Mouse (Mus musculus) midbrain, embryonic 11.5 days (tissue): ENCODE results near the gene Serpinb6b. TPM values are rescaled to one million over a fixed set of nuclear protein-coding genes. Genes with fewer than 3 reads are reported as not detected.
"Not testable (repeated sequence)": the region's sequence is repeated elsewhere in the genome, so short reads cannot be mapped to it uniquely, and the experiment has no call there.

Experiments
- ATAC-seq: fragments of 200-750 bp; cut with Nextera tagmentation; 2 replicates; pipeline ENCODE4 v1.8.0; 2017; ENCODE audit warnings: moderate TSS enrichment, moderate library complexity; ENCODE audit not compliant: low FRiP score
- DNase-seq: peaks from one replicate; pipeline ENCODE4 v3.0.0; 2015; ENCODE audit warnings: low spot score; ENCODE audit errors: missing footprints
- H3K27ac ChIP-seq: fragments of 300-500 bp; sonication (generic); 2 replicates; pipeline ENCODE4 v1.5.1; 2014; ENCODE audit warnings: low read depth, low read length
- H3K27me3 ChIP-seq: fragments of 300-500 bp; sonication (generic); 2 replicates; pipeline ENCODE4 v1.6.1; 2014; ENCODE audit warnings: mild to moderate bottlenecking, low read length, moderate library complexity, mixed read lengths; ENCODE audit not compliant: control insufficient read depth, insufficient read depth
- H3K36me3 ChIP-seq: fragments of 300-500 bp; sonication (generic); 2 replicates; pipeline ENCODE4 v1.6.1; 2014; ENCODE audit warnings: mild to moderate bottlenecking, low read length, moderate library complexity, mixed read lengths; ENCODE audit not compliant: control insufficient read depth, insufficient read depth
- H3K4me1 ChIP-seq: fragments of 300-500 bp; sonication (generic); 2 replicates; pipeline ENCODE4 v1.6.1; 2014; ENCODE audit warnings: low read length; ENCODE audit not compliant: control insufficient read depth, insufficient read depth
- H3K4me2 ChIP-seq: fragments of 300-500 bp; sonication (generic); 2 replicates; pipeline ENCODE4 v1.6.1; 2014; ENCODE audit warnings: mild to moderate bottlenecking, moderate library complexity
- H3K4me3 ChIP-seq: fragments of 300-500 bp; sonication (generic); 2 replicates; pipeline ENCODE4 v1.5.1; 2014; ENCODE audit warnings: low read depth, low read length
- H3K9ac ChIP-seq: fragments of 300-500 bp; sonication (generic); 2 replicates; pipeline ENCODE4 v1.6.1; 2014; ENCODE audit warnings: low read length
- H3K9me3 ChIP-seq: fragments of 300-500 bp; sonication (generic); 2 replicates; pipeline ENCODE4 v1.6.1; 2016; ENCODE audit warnings: low read length; ENCODE audit not compliant: control insufficient read depth
- WGBS: fragments of 180-500 bp; shearing (Covaris S2); extraction: QIAGEN DNeasy Blood & Tissue Kit; methylation state at CpG from one replicate; pipeline ENCODE4 v1.1.7; 2014; 5-methylcytosine and 5-hydroxymethylcytosine counted together
- polyA plus RNA-seq: library from polyadenylated mRNA; unstranded; fragments of >200 nt; fragmentation: Nextera tagmentation; extraction: Ambion mirVana; gene quantifications from 2 replicates; pipeline ENCODE4 v1.2.1, GENCODE M21; 2014

Serpinb6b gene
- polyA plus RNA-seq, 1 experiment from 2014 or later, result 0.83 TPM

DNA sequence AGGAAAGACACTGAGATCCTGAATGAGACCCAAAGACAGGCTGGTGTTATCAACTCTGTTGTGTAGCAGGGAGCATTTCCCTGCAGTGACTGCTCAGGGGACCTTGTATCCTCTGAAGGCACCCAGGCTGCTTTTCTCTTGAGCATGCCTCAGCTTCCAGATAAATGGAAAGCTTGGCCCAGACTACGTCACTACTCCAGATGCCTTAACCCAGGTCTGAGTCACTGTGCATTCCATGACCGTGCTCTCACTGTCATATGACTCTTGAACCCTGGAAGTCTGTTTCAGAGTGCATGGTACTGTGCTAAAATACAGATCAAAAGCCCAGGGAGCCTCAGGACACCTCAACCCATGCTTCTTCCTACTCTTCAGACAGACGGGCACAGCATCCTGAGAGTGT lies 25.8 kb upstream of the Serpinb6b start:
- not testable (repeated sequence) for H3K27me3 ChIP-seq, H3K4me2 ChIP-seq, H3K4me1 ChIP-seq, H3K9ac ChIP-seq, DNase-seq, H3K4me3 ChIP-seq, H3K9me3 ChIP-seq, ATAC-seq, H3K36me3 ChIP-seq, H3K27ac ChIP-seq
- whole genome bisulfite sequencing, result 78% methylated on average over 3 of the region's 3 CpGs

DNA sequence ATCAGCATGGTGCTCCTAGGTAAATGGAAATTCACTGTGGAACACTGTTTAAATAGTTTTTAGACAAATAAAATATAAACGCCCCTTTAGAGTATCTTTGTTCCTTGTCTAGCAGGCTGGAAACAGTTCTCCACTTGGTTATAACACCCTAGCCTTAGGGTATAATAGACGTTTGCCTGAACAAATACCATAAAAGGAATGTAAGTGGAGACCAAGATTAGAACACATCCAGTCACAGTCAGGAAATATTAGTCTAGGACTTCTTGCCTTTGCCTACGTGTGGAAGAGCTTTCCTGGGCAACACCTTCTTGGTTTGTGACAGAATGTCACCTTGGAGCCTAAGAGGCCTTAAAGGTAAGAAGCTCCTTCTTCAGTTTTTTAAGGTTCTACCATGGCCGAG lies 8.5 kb upstream of the Serpinb6b start:
- H3K27ac ChIP-seq, result no peak overlapping the region
- WGBS, result 69% methylated on average over 4 of the region's 4 CpGs
- no peak for ATAC-seq

DNA sequence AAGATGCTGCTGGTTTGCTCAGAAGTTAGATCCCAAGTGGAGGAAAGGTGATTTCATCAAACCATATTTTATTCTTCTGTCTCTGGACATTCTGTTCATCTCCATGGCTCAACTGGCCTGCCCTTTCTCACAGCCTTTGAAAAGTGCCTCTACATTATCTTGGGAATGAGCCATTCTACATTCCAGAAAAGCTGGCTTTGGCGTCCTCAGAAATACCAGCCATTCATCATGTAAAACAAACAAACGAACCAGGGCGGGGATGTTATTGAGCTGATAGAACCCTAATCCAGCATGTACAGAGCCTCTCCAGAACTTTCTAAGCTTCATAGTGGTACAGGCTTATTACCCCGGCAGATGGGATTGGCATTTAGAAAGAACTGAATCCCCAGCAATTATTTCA lies 7.1 kb upstream of the Serpinb6b start:
- no peak overlapping the region for H3K4me2 ChIP-seq
- 86% methylated on average over 4 of the region's 4 CpGs for WGBS
- H3K9me3 ChIP-seq, result no peaks in the 10 kb centered on the region
- no peak for DNase-seq
- H3K9ac ChIP-seq, result no peak overlapping the region
- H3K4me1 ChIP-seq, result no peaks in the 10 kb centered on the region
- no peak for ATAC-seq
- no peak overlapping the region for H3K27ac ChIP-seq
- no peak overlapping the region for H3K4me3 ChIP-seq
- H3K27me3 ChIP-seq, result no peaks in the 10 kb centered on the region
- H3K36me3 ChIP-seq, result no peaks in the 10 kb centered on the region

More for the DNA sequence above, 8.5 kb upstream of the Serpinb6b start:
- Histone ChIP-seq H3K27me3 (no peaks in the 10 kb centered on the region), H3K9me3 (no peaks in the 10 kb centered on the region), H3K4me3 (no peak overlapping the region), H3K4me2 (no peak overlapping the region), H3K36me3 (no peaks in the 10 kb centered on the region), H3K4me1 (no peaks in the 10 kb centered on the region), H3K9ac (no peak overlapping the region)
- DNase-seq, result no peak

DNA sequence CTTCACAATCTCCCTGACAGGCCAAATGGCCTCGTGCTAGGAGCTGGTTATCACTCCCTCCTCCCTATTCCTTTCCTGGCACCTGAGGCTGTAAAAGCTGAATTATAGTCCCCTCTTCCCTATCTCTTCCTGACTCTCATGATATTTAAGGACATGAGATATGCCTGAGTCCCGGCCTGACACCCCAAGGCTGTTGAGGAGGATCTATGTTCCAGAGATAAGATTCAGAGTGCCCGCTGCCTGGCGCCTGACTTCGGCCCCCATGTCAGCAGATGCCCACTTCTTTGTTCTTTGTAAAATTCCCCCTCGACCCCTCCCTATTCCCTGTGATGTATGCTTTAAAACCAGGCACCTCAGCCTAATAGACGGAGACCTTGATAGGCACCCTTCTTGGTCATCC lies 6.5 kb upstream of the Serpinb6b start:
- not testable (repeated sequence) for H3K36me3 ChIP-seq, H3K9ac ChIP-seq, H3K27ac ChIP-seq, H3K27me3 ChIP-seq, ATAC-seq, H3K9me3 ChIP-seq, DNase-seq, H3K4me3 ChIP-seq, H3K4me1 ChIP-seq, H3K4me2 ChIP-seq
- 91% methylated on average over 7 of the region's 7 CpGs for WGBS

DNA sequence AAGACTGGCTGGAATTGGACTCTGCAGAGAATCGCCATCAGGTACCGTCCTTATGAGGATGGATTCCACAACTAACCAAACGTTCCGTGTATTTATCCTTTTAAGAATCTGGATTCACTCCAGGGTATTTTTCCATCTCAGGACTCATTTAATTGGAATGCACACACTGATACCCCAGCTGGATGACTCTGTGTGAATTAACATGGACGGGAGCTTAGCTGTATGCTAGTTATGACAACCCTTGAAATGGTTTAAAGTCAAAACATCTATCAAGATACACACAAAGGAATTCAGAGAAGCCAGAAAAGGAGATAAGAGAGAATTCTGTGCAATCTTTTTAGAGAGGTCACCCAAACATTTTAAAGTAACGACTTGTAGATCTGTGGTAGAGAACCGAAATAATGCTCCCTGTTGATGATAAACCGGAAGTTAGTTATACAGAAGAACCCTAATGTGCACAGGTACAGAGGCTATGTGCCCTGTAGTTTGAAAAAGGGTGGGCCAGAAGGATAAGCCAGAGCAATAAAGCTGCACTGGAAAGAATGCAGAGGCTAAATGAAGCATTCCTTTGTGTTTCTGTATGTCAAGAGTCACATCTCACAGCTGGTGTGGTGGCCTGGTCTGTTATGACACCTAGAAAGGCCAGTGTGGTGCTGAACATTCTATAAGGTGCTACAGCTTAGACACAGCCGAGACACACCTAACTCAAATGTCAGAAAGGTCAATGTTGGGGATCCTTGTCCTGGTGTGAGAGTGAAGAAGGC lies 837 bp upstream of the Serpinb6b start:
- H3K4me2 ChIP-seq, result no peak overlapping the region
- H3K4me1 ChIP-seq, result no peaks in the 10 kb centered on the region
- no peaks in the 10 kb centered on the region for H3K36me3 ChIP-seq
- no peak overlapping the region for H3K4me3 ChIP-seq
- DNase-seq, result peak; percentile 12
- H3K27me3 ChIP-seq, result no peaks in the 10 kb centered on the region
- WGBS, result 88% methylated on average over 9 of the region's 9 CpGs
- ATAC-seq, result no peak
- no peaks in the 10 kb centered on the region for H3K9me3 ChIP-seq
- no peak overlapping the region for H3K27ac ChIP-seq
- no peak overlapping the region for H3K9ac ChIP-seq

DNA sequence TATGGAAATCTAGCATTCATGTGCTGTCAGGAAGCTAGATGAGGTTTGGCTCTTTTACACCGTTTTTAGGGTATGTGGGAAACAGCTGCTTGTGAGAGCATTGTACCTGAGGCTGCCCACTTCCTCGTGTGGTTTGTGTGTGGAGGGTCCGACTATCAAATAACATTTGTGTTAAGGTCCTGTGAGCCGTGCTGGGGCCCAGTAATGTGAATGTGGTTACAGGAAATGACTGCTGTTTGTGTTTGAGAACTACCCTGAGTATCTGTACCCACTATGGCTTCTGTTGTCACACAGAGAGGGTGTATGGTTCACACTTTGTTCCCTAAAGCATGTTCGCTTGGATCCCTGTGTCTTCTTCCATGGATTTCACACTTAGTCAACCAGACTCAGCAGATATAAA lies 1.1 kb downstream of the Serpinb6b start:
- H3K9me3 ChIP-seq, result no peaks in the 10 kb centered on the region
- no peak overlapping the region for H3K4me2 ChIP-seq
- no peak overlapping the region for H3K9ac ChIP-seq
- H3K27ac ChIP-seq, result no peak overlapping the region
- no peak for ATAC-seq
- H3K4me3 ChIP-seq, result no peak overlapping the region
- no peaks in the 10 kb centered on the region for H3K36me3 ChIP-seq
- H3K27me3 ChIP-seq, result no peaks in the 10 kb centered on the region
- DNase-seq, result peak; percentile 75
- no peaks in the 10 kb centered on the region for H3K4me1 ChIP-seq
- 77% methylated on average over 5 of the region's 5 CpGs for WGBS

DNA sequence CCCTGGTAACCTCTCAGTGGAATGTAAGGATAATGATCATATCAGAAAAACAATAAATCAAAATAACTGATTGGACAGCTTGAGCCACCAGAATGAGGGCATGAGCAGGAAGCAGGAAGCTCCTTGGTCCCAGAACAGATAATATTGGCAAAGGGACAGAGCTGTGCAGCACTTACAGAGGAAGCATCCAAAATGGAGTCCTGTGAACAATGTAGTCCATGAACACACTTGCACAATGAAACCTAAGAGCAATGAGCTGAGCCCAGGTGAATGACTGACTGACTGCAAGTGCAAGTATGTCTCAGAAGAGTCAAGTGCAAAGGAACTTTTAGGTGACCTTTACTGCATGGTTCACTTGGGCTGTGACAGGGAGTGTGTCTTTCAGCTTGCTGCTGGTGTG lies 2.2 kb downstream of the Serpinb6b start:
- DNase-seq (no peak), ATAC-seq (no peak)
- no peaks in the 10 kb centered on the region for H3K9me3 ChIP-seq
- H3K27me3 ChIP-seq, result no peaks in the 10 kb centered on the region
- no peak overlapping the region for H3K27ac ChIP-seq
- no peak overlapping the region for H3K9ac ChIP-seq
- no peaks in the 10 kb centered on the region for H3K36me3 ChIP-seq
- H3K4me1 ChIP-seq, result no peaks in the 10 kb centered on the region
- H3K4me2 ChIP-seq, result no peak overlapping the region
- H3K4me3 ChIP-seq, result no peak overlapping the region

DNA sequence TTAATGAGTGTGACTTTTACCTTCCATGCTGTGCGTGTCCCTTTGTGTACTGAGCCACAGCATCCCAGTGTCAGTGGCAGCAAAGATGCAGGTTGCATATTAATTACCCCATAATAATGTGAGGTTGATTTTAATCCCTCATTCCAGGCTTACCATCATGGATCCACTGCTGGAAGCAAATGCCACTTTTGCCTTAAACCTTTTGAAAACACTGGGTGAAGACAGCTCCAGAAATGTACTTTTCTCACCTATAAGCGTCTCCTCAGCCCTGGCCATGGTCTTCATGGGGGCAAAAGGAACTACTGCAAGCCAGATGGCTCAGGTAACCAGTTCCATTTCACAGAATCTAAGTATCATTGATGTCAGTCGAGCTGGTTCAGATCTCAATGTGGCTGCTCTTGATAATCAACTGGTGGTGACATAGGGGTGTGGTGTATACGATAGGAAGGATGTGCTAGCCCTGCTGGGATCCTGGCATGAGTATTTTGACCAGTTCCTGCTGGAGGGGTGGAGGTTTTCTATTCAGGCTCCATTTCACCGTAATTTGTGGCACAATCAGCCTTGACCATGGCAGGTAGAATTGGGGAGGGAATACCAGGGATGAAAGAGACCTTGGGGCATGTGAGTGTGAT lies 3.5 kb downstream of the Serpinb6b start:
- no peak for ATAC-seq
- WGBS, result 77% methylated on average over 5 of the region's 5 CpGs
- Histone ChIP-seq H3K4me2 (no peak overlapping the region), H3K36me3 (no peaks in the 10 kb centered on the region), H3K4me1 (no peaks in the 10 kb centered on the region), H3K27ac (no peak overlapping the region), H3K9me3 (no peaks in the 10 kb centered on the region), H3K4me3 (no peak overlapping the region), H3K9ac (no peak overlapping the region), H3K27me3 (no peaks in the 10 kb centered on the region)
- no peak for DNase-seq

DNA sequence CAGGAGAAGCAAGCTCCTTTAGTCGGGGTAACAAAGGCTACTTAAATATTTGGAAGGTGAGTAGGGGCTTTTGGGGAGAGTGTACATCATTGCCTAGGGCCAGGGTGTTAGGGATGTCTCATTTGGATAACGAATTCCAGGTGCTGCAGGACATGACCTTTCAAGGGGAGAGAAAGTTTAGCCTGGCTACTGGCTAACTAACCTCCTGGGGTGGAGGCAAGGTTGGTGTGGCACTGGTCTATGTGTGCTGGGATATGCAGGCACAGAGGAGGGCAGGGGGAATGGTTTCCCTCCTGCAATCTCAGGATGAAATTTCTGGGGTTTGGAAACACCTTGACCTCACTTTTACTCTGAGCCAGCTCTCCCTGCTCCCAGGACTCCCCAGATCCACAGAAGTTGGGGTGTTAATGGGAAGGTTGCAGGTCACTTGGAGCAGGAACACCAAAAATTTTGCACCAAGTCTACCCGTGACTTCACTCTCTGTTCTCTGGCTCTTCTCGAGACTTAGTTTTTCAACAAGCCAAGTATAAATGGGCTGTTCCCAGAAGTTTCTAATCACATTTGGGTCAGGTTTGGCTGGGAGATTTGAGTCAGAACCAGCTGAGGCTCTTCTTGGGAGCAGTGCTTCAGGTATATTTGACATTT lies 4.1 kb downstream of the Serpinb6b start:
- Histone ChIP-seq H3K9ac (no peak overlapping the region), H3K36me3 (no peaks in the 10 kb centered on the region), H3K27ac (no peak overlapping the region), H3K4me2 (no peak overlapping the region), H3K4me3 (no peak overlapping the region), H3K27me3 (no peaks in the 10 kb centered on the region), H3K4me1 (no peaks in the 10 kb centered on the region), H3K9me3 (no peaks in the 10 kb centered on the region)
- ATAC-seq (no peak), DNase-seq (no peak)
- 68% methylated on average over 4 of the region's 4 CpGs for WGBS
